Mouse (Mus musculus): ENCODE results near the gene Gfpt2.
"Not testable (repeated sequence)": the region's sequence is repeated elsewhere in the genome, so short reads cannot be mapped to it uniquely, and the experiment has no call there.

Gfpt2 gene

DNA sequence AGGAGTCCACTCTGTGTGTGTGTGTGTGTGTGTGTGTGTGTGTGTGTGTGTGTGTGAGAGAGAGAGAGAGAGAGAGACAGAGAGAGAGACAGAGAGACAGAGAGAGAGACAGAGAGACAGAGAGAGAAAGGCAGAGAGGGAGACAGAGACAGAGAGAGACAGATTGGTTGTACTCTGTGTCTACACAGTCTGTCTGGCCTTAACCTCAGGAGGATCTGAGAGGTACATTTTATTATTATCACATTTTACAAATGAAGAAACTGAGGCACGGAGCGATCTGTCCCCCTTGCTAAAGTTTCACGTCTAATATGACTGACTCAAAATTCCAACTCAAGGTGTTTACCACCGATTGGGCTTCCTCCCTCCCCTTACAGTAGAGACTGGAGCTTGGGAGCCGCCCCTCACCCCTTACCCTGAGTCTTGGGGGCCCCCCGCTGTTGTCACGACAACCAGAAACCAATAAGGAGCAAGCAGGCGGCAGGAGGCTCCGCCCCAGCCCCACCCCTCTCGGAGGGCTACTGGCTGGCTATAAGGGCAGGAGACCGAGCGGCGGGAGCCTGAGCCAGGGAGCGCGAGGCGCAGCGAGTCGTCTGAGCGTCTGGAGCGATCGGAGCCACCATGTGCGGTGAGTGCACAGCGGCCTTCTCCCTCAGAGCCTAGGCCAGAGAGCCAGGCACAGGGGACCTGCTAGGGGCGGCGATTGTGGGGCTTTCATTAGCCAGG lies at the start of gene Gfpt2:
TSS of gene Gfpt2 (plus strand) at position 560 of the 723 bp plus-strand sequence.
- in situ Hi-C loops (cut with MboI; ENCODE audit: unreplicated experiment in 2 of 2), result no loop called here

GRCm38 (mm10) chr11:49744981-49745380 lies 49.0 kb upstream of the Gfpt2 start:
- in situ Hi-C loops (cut with MboI; ENCODE audit: unreplicated experiment in 2 of 2), result loop anchor here in 1 of 2 experiments (25.0 kb wide), 1 partner anchor 217 kb away; no protein-coding TSS in a partner anchor

- in situ Hi-C loops (cut with MboI; ENCODE audit: unreplicated experiment in 2 of 2), result loop anchor here in 1 of 2 experiments (25.0 kb wide), 1 partner anchor 216 kb away; no protein-coding TSS in a partner anchor
Observed at GRCm38 (mm10) chr11:49745839-49746238, 48.1 kb upstream of the Gfpt2 start.

GRCm38 (mm10) chr11:49746756-49747155 lies 47.2 kb upstream of the Gfpt2 start:
- in situ Hi-C loops (cut with MboI; ENCODE audit: unreplicated experiment in 2 of 2), result loop anchor here in 1 of 2 experiments (25.0 kb wide), 1 partner anchor 216 kb away; no protein-coding TSS in a partner anchor

DNA sequence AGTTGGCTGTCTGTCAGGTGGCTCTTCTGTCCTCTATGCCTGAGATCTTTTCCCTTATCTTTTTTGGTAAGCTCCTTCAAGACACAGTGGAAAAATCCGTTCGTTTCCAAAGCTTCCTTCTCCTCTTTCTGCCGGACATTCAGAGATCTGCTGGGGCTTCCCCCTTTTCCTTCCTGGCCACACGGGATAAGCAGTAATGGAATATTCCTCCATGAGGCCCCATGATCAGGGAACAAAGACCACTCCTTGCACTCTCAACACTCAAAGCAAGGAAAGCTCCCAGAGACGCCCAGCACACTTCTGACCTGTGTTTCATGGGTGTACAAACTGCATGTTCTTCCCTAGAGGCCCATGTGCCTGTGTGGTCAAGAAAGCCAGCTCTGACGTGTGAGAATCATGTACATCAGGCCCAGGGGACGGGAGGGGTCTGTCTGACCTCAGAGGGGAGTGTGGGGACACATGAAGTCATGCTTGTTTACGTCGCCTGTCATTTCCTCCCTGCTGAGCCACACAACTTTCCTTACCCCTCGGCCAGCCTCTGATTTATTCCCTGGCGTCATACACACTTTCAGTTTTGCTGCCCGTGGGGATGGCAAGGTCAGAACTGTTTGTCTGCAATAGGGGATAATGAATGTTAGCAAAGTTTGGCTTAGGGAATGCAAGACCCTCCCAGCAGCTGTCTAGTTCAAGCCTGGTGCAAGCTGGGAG lies 38.9 kb upstream of the Gfpt2 start:
- in situ Hi-C loops (cut with MboI; ENCODE audit: unreplicated experiment in 2 of 2), result no loop called here

DNA sequence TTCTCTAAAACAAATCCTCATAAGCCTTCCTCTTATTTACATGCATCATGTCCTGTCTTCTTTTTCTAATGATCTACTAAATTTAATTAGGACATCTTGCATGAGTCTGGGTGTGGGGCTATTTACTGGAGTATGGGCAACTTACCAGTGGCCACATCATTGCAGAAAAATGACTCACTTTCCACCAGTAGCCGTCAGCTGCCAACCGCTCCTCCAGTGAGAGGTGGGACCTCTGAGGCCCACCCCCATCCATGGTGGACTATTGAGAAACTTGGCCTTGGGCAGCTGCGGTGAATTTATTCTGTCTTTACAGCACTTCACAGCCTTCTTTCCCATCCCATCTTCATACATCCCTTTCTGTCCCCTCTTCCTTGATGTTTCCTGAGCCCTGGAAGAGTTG lies 35.9 kb upstream of the Gfpt2 start:
- in situ Hi-C loops (cut with MboI; ENCODE audit: unreplicated experiment in 2 of 2), result no loop called here

DNA sequence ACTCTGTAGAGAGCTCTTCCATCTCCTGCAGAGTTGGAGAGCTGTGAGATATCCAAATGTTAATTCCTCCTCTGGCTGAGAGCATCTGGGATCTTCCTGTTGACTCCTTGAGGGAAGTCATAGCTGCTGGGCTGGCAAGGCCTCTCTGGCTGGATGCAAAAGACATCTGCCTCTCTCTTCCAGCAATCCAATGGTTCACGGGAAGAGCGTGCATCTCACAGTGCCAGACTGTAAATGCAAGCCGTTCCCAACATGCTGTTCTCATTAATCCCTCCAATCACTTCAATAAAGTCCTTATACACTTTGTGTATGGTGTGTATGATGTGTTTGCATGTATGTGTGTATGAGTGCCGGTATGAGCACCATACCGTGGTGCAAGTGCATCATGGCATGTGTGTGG lies 32.8 kb upstream of the Gfpt2 start:
- in situ Hi-C loops (cut with MboI; ENCODE audit: unreplicated experiment in 2 of 2), result no loop called here

DNA sequence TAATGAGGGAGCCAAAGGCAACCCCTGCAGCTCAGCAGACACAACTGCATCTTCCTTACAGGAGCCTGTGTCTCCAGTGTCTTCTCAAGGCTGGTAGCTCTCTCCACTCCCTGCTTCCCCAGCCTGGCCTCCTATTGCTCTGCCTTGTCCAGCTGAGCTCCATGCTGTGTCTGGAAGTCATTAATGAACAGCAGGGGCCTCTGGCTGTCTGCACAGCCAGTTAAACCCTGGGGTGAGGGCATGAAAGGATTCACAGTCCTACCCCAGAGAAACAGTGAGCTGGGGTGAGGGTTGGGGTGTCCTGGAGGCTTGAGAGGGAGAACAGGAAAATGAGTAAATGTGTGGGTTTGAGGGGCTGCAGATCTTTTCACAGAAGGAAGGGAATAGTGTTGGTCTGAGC lies 30.4 kb upstream of the Gfpt2 start:
- in situ Hi-C loops (cut with MboI; ENCODE audit: unreplicated experiment in 2 of 2), result no loop called here

DNA sequence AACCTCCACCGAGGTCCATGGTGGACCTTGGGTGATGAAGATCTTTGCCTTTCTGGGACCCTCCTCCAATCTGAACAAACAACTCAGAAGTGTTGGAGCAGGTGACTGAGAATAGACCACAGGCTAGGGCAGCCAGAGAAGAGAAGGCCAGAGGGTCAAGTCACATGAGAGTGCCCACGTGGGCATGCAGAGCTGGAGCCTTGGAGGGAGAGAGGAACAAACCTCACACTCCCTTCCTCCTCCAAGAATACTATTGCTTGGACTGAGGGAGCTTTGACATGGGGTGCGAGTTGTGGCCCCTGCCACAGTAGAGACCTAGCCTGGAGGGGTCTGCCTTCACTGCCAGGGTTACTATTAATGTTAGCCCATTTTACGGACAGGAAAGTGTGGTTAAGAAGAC lies 30.0 kb upstream of the Gfpt2 start:
- in situ Hi-C loops (cut with MboI; ENCODE audit: unreplicated experiment in 2 of 2), result no loop called here

DNA sequence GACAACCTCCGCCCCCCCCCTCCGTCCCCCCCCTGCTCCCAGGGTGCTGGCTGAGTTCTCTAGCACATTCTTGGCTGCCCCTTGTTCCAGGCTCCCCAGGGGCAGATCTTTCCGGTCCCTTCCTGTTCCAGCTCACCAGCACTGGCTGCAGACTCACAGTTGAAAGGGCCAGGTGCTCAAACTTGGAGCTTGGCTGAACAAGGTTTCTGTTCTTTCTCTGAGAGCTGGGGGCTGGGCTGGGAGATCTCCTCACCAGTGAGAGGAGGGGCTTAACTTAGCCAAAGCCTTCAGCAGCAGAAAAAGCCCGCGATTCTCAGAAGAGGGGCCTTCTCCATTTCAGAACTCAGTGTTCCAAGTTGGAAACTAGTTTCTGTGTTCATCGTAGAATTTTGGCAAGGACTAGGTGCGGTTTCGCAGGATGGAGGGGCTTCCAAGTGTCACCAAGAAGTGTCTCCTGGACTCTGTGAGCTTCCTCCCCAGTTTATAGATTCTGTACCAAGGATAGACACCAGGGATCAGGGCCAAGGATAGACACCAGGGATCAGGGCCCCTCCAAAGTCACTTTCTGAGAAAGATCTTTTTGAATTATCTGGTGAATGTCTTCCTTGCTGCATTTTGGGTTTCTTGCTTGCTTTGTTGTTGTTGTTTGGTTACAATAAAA lies 29.2 kb upstream of the Gfpt2 start:
- in situ Hi-C loops (cut with MboI; ENCODE audit: unreplicated experiment in 2 of 2), result no loop called here

- in situ Hi-C loops (cut with MboI; ENCODE audit: unreplicated experiment in 2 of 2), result no loop called here
Observed at GRCm38 (mm10) chr11:49765377-49766136, 28.4 kb upstream of the Gfpt2 start.

- in situ Hi-C loops (cut with MboI; ENCODE audit: unreplicated experiment in 2 of 2), result no loop called here
Observed at GRCm38 (mm10) chr11:49766137-49766411, 27.9 kb upstream of the Gfpt2 start.

GRCm38 (mm10) chr11:49767497-49767896 lies 26.5 kb upstream of the Gfpt2 start:
- in situ Hi-C loops (cut with MboI; ENCODE audit: unreplicated experiment in 2 of 2), result not testable (repeated sequence)

- in situ Hi-C loops (cut with MboI; ENCODE audit: unreplicated experiment in 2 of 2), result no loop called here
Observed at GRCm38 (mm10) chr11:49768781-49769180, 25.2 kb upstream of the Gfpt2 start.

GRCm38 (mm10) chr11:49770676-49771550 lies 23.1 kb upstream of the Gfpt2 start:
- in situ Hi-C loops (cut with MboI; ENCODE audit: unreplicated experiment in 2 of 2), result loop anchor here (10.0 kb wide), 2 partner anchors 54 to 74 kb away; partner anchors contain the start of gene Mapk9 (in 1 of the 2)

- in situ Hi-C loops (cut with MboI; ENCODE audit: unreplicated experiment in 2 of 2), result loop anchor here (10.0 kb wide), 2 partner anchors 53 to 73 kb away; partner anchors contain the start of gene Mapk9 (in 1 of the 2)
Observed at GRCm38 (mm10) chr11:49772251-49772650, 21.7 kb upstream of the Gfpt2 start.

DNA sequence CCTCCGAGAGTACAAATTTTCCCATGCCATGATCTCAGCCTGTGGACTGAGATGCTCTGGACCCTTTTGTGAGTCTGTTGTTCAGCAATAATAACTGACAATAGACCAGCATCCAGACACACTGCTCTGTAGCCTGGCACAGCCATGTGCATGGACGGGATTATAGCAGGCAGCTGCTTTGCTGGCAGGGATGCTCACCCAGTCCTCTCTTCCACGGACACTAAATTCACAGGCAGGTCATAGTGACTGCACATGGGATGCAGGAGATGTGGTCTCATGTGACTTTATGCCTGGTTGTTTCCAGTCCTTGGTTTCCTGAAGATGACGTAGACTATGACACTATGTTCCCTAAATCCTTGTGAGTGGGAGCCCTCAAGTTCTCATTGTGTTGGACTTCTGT lies 19.1 kb upstream of the Gfpt2 start:
- in situ Hi-C loops (cut with MboI; ENCODE audit: unreplicated experiment in 2 of 2), result loop anchor here (10.0 kb wide), 2 partner anchors 50 to 70 kb away; partner anchors contain the start of gene Mapk9 (in 1 of the 2)

DNA sequence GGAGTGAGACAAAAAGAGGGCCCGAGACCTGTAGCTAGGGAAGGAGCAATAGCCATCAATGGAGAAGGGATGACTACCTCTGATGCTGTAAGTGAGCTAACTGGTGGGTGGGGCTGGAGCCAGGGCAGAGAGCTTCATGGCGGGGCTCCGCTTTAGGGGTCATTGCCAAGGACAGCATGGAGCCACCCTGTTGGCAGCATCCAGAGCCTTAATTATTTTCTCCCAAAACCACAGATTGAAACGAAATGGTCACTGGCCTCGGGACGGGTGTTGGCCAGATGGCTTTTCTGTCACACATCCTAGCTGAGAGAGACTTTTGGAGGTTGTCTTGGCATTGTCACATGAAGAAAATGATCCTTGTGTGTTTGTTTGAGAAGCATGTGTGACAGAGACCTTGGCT lies 15.1 kb upstream of the Gfpt2 start:
- in situ Hi-C loops (cut with MboI; ENCODE audit: unreplicated experiment in 2 of 2), result loop anchor here (10.0 kb wide), 2 partner anchors 46 to 66 kb away; partner anchors contain the start of gene Mapk9 (in 1 of the 2)

GRCm38 (mm10) chr11:49780161-49780817 lies 13.7 kb upstream of the Gfpt2 start:
- in situ Hi-C loops (cut with MboI; ENCODE audit: unreplicated experiment in 2 of 2), result loop anchor here in 1 of 2 experiments (5.0 kb wide), 1 partner anchor 67 kb away; the partner anchor contains the start of gene Mapk9

Data from v-Abl transformed pro-B cells (cell line).